Mouse (Mus musculus) CH12.LX (cell line): Measurements from ENCODE around the gene Gm45717.

Experiments used
- CTCF ChIP-seq, 2 experiments: IDR thresholded peaks in 1 of 2; conservative IDR thresholded peaks in 1 of 2; 2 replicates each; pipeline ENCODE4 v1.5.1; 2011 to 2012; ENCODE audit warnings: low read depth in 2 of 2, low read length in 2 of 2, improper control_type of control experiment in 1 of 2, inconsistent platforms in 1 of 2, mild to moderate bottlenecking in 1 of 2, moderate library complexity in 1 of 2
- EP300 ChIP-seq: IDR thresholded peaks from 2 replicates; pipeline ENCODE4 v1.6.1; 2011; ENCODE audit warnings: low read length, improper control_type of control experiment
- MAZ ChIP-seq: IDR thresholded peaks from 2 replicates; pipeline ENCODE4 v1.6.1; 2012; ENCODE audit warnings: low read depth, mild to moderate bottlenecking, inconsistent platforms, low read length, improper control_type of control experiment, moderate library complexity
- MYC ChIP-seq: IDR thresholded peaks from 2 replicates; pipeline ENCODE4 v1.6.1; 2011; ENCODE audit warnings: low read depth, mild to moderate bottlenecking, improper control_type of control experiment, low read length
- POLR2A ChIP-seq: IDR thresholded peaks from 2 replicates; pipeline ENCODE4 v1.6.1; 2011; ENCODE audit warnings: low read depth, mild to moderate bottlenecking, improper control_type of control experiment, low read length
- RAD21 ChIP-seq: IDR thresholded peaks from 2 replicates; pipeline ENCODE4 v1.6.1; 2011; ENCODE audit warnings: low read depth, mild to moderate bottlenecking, low read length, improper control_type of control experiment, moderate library complexity
- SIN3A ChIP-seq: IDR thresholded peaks from 2 replicates; pipeline ENCODE4 v1.6.1; 2012; ENCODE audit warnings: low read length, improper control_type of control experiment, inconsistent platforms
- ZC3H11A ChIP-seq: IDR thresholded peaks from 2 replicates; pipeline ENCODE4 v1.6.1; 2012; ENCODE audit warnings: low read depth, mild to moderate bottlenecking, inconsistent platforms, low read length, improper control_type of control experiment
- ZKSCAN1 ChIP-seq: IDR thresholded peaks from 2 replicates; pipeline ENCODE4 v1.6.1; 2012; ENCODE audit warnings: low read depth, inconsistent platforms, low read length, improper control_type of control experiment, borderline replicate concordance
- ZMIZ1 ChIP-seq: IDR thresholded peaks from 2 replicates; pipeline ENCODE4 v1.6.1; 2012; ENCODE audit warnings: low read depth, mild to moderate bottlenecking, inconsistent platforms, low read length, improper control_type of control experiment
- ZNF384 ChIP-seq: IDR thresholded peaks from 2 replicates; pipeline ENCODE4 v1.6.1; 2012; ENCODE audit warnings: low read depth, low read length, improper control_type of control experiment, inconsistent platforms

DNA sequence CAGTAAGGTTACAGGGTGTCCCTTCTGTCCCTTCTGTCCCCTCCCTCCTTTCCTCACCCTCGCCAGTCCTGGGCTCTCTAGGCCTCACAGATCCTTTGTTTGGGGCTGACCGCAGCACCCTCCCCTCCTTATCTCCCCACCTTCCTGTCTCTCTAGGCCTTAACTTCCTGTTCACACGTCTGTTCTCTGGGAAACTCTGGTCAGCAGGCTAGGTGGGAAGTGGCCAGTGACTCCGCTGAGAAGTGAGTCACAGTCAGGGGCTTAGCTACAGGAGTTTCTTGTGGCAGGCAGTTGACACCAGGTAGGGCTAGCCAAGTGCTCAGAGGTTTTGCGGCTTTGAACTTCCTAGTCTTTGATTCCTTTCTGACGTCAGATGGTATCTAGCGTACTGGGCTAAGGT, 8.8 kb downstream of the Gm45717 start:
- TF ChIP-seq MYC (no peak), ZKSCAN1 (no peak), ZNF384 (no peak), CTCF (conservative IDR thresholded peaks at IDR 0.05 in 1 of 2, IDR thresholded peaks at IDR 0.05 in 1 of 2; ENCODE audit: low read depth in 2 of 2, low read length in 2 of 2) (no peak), EP300 (no peak), RAD21 (no peak), ZC3H11A (no peak), POLR2A (no peak), ZMIZ1 (no peak), MAZ (no peak), SIN3A (no peak)
